Mouse (Mus musculus): Measurements from ENCODE around the gene Gjb4. TPM values are rescaled to one million over a fixed set of nuclear protein-coding genes. Genes with fewer than 3 reads are reported as not detected.

Gjb4 gene
- total and polyA plus RNA-seq, 2 experiments from 2014 or later = not detected

GRCm38 (mm10) chr4:127329751-127330150 lies 24.1 kb downstream of the Gjb4 start:
- no peak for ATAC-seq (ENCODE audit: low FRiP score)
- Histone ChIP-seq H3K4me2 (ENCODE audit: low read depth, low read length, poor library complexity, severe bottlenecking) (peak overlapping the region; percentile 58), H3K9me3 (ENCODE audit: low read length) (no peaks in the 10 kb centered on the region), H3K27me3 (ENCODE audit: insufficient read depth, low read length) (peaks cover 24% of the 10 kb centered on the region), H3K9ac (replicated peaks; ENCODE audit: low read length, poor library complexity, severe bottlenecking) (no peak overlapping the region), H3K4me3 (ENCODE audit: low read depth, low read length) (peak overlapping the region; percentile 29), H3K4me1 (ENCODE audit: insufficient read depth, low read length) (peaks cover 8% of the 10 kb centered on the region; the same call in 1 of the 2 replicates), H3K27ac (ENCODE audit: low read depth, low read length) (no peak overlapping the region), H3K36me3 (ENCODE audit: insufficient read depth, low read length) (no peaks in the 10 kb centered on the region)
- 2% methylated on average over 13 of the region's 13 CpGs for WGBS
- TF ChIP-seq CTCF (IDR thresholded peaks at IDR 0.05) = no peak
- no peak for DNase-seq (ENCODE audit: low spot score)

GRCm38 (mm10) chr4:127329046-127329445 lies 24.8 kb downstream of the Gjb4 start:
- H3K9me3 ChIP-seq (ENCODE audit: low read length) = no peaks in the 10 kb centered on the region
- peaks cover 24% of the 10 kb centered on the region for H3K27me3 ChIP-seq (ENCODE audit: insufficient read depth, low read length)
- no peak overlapping the region for H3K27ac ChIP-seq (ENCODE audit: low read depth, low read length)
- H3K4me2 ChIP-seq (ENCODE audit: low read depth, low read length, poor library complexity, severe bottlenecking) = no peak overlapping the region
- H3K4me1 ChIP-seq (ENCODE audit: insufficient read depth, low read length) = peaks cover 8% of the 10 kb centered on the region; the same call in 1 of the 2 replicates
- DNase-seq (ENCODE audit: low spot score) = no peak
- H3K4me3 ChIP-seq (ENCODE audit: low read depth, low read length) = no peak overlapping the region
- 10% methylated on average over 3 of the region's 3 CpGs for WGBS
- no peaks in the 10 kb centered on the region for H3K36me3 ChIP-seq (ENCODE audit: insufficient read depth, low read length)
- no peak for ATAC-seq (ENCODE audit: low FRiP score)
- H3K9ac ChIP-seq (replicated peaks; ENCODE audit: low read length, poor library complexity, severe bottlenecking) = no peak overlapping the region
- TF ChIP-seq CTCF (IDR thresholded peaks at IDR 0.05) = no peak

GRCm38 (mm10) chr4:127328378-127328777 lies 25.5 kb downstream of the Gjb4 start:
- peaks cover 8% of the 10 kb centered on the region; the same call in 1 of the 2 replicates for H3K4me1 ChIP-seq (ENCODE audit: insufficient read depth, low read length)
- peaks cover 24% of the 10 kb centered on the region for H3K27me3 ChIP-seq (ENCODE audit: insufficient read depth, low read length)
- H3K36me3 ChIP-seq (ENCODE audit: insufficient read depth, low read length) = no peaks in the 10 kb centered on the region
- ATAC-seq (ENCODE audit: low FRiP score) (no peak), DNase-seq (ENCODE audit: low spot score) (no peak)
- H3K9ac ChIP-seq (replicated peaks; ENCODE audit: low read length, poor library complexity, severe bottlenecking) = no peak overlapping the region
- H3K9me3 ChIP-seq (ENCODE audit: low read length) = no peaks in the 10 kb centered on the region
- no peak overlapping the region for H3K4me3 ChIP-seq (ENCODE audit: low read depth, low read length)
- no peak overlapping the region for H3K4me2 ChIP-seq (ENCODE audit: low read depth, low read length, poor library complexity, severe bottlenecking)
- no peak overlapping the region for H3K27ac ChIP-seq (ENCODE audit: low read depth, low read length)
- 74% methylated on average over 7 of the region's 7 CpGs for WGBS
- no peak for TF ChIP-seq CTCF (IDR thresholded peaks at IDR 0.05)

GRCm38 (mm10) chr4:127327749-127328148 lies 26.1 kb downstream of the Gjb4 start:
- no peak overlapping the region for H3K9ac ChIP-seq (replicated peaks; ENCODE audit: low read length, poor library complexity, severe bottlenecking)
- H3K4me3 ChIP-seq (ENCODE audit: low read depth, low read length) = no peak overlapping the region
- no peak for DNase-seq (ENCODE audit: low spot score)
- 79% methylated on average over 6 of the region's 6 CpGs for WGBS
- no peak for TF ChIP-seq CTCF (IDR thresholded peaks at IDR 0.05)
- no peak overlapping the region for H3K27ac ChIP-seq (ENCODE audit: low read depth, low read length)
- peaks cover 8% of the 10 kb centered on the region; the same call in 1 of the 2 replicates for H3K4me1 ChIP-seq (ENCODE audit: insufficient read depth, low read length)
- H3K9me3 ChIP-seq (ENCODE audit: low read length) = no peaks in the 10 kb centered on the region
- no peak overlapping the region for H3K4me2 ChIP-seq (ENCODE audit: low read depth, low read length, poor library complexity, severe bottlenecking)
- no peak for ATAC-seq (ENCODE audit: low FRiP score)
- H3K27me3 ChIP-seq (ENCODE audit: insufficient read depth, low read length) = peaks cover 24% of the 10 kb centered on the region
- H3K36me3 ChIP-seq (ENCODE audit: insufficient read depth, low read length) = no peaks in the 10 kb centered on the region

GRCm38 (mm10) chr4:127327258-127327657 lies 26.6 kb downstream of the Gjb4 start:
- Histone ChIP-seq H3K27me3 (ENCODE audit: insufficient read depth, low read length) (peaks cover 24% of the 10 kb centered on the region), H3K27ac (ENCODE audit: low read depth, low read length) (no peak overlapping the region), H3K9me3 (ENCODE audit: low read length) (no peaks in the 10 kb centered on the region), H3K4me1 (ENCODE audit: insufficient read depth, low read length) (peaks cover 8% of the 10 kb centered on the region; the same call in 1 of the 2 replicates), H3K9ac (replicated peaks; ENCODE audit: low read length, poor library complexity, severe bottlenecking) (no peak overlapping the region), H3K36me3 (ENCODE audit: insufficient read depth, low read length) (no peaks in the 10 kb centered on the region), H3K4me3 (ENCODE audit: low read depth, low read length) (no peak overlapping the region), H3K4me2 (ENCODE audit: low read depth, low read length, poor library complexity, severe bottlenecking) (no peak overlapping the region)
- no peak for TF ChIP-seq CTCF (IDR thresholded peaks at IDR 0.05)
- ATAC-seq (ENCODE audit: low FRiP score) = no peak
- no peak for DNase-seq (ENCODE audit: low spot score)
- 79% methylated on average over 7 of the region's 7 CpGs for WGBS

- Histone ChIP-seq H3K36me3 (ENCODE audit: insufficient read depth, low read length) (no peaks in the 10 kb centered on the region), H3K4me3 (ENCODE audit: low read depth, low read length) (no peak overlapping the region), H3K9me3 (ENCODE audit: low read length) (no peaks in the 10 kb centered on the region), H3K27ac (ENCODE audit: low read depth, low read length) (no peak overlapping the region), H3K27me3 (ENCODE audit: insufficient read depth, low read length) (peaks cover 12% of the 10 kb centered on the region), H3K9ac (replicated peaks; ENCODE audit: low read length, poor library complexity, severe bottlenecking) (no peak overlapping the region), H3K4me1 (ENCODE audit: insufficient read depth, low read length) (no peaks in the 10 kb centered on the region), H3K4me2 (ENCODE audit: low read depth, low read length, poor library complexity, severe bottlenecking) (no peak overlapping the region)
- no peak for TF ChIP-seq CTCF (IDR thresholded peaks at IDR 0.05)
- no peak for ATAC-seq (ENCODE audit: low FRiP score)
- DNase-seq (ENCODE audit: low spot score) = no peak
- WGBS = 86% methylated on average over 5 of the region's 5 CpGs
These were observed 28.6 kb downstream of the Gjb4 start for GRCm38 (mm10) chr4:127325276-127325675.
